Comparison of ENCODE assay signal across 7 mouse cellular contexts in the genomic region with DNA sequence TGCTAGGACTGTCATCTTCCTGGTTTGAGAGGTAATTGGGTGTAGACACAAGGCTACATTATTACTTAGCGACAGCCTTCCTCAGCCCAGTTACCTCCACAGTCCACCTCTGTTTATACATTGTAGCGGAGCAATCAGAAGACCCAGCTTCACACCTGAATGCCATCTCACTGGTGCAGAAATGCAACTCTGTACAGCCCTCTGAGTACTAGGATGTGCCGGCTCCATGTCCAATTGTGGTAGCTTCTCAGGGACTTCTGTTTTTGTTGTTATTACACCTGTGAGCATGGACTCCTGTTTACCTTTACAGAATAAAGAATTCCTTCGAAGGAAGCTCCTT.
"Had no signal": no experiment of that assay in that cellular context is flagged by ENCODE, and none has a peak within 500 bp of the region (broad histone marks: within the 10 kb centered on the region; RNA-seq: fewer than 3 reads in every experiment).

No protein-coding gene starts in this region.

- H3K27ac ChIP-seq: limb, embryonic 12.5 days; midbrain, embryonic 12.5 days; stomach, embryonic 15.5 days had no signal

- H3K36me3 ChIP-seq: limb, embryonic 12.5 days had no signal

- H3K4me1 ChIP-seq: midbrain, embryonic 12.5 days had no signal

- H3K9me3 ChIP-seq: limb, embryonic 12.5 days; midbrain, embryonic 12.5 days; stomach, embryonic 15.5 days had no signal

- H3K9ac ChIP-seq: limb, embryonic 12.5 days; midbrain, embryonic 12.5 days; stomach, embryonic 15.5 days had no signal

- H3K4me3 ChIP-seq: limb, embryonic 12.5 days; midbrain, embryonic 12.5 days; stomach, embryonic 15.5 days had no signal

- DNase-seq: kidney, adult 2 months; kidney, postnatal 25 days; layer of hippocampus, postnatal 36 days; right cerebral cortex, postnatal 14 days had no signal

- H3K4me2 ChIP-seq: limb, embryonic 12.5 days; midbrain, embryonic 12.5 days; stomach, embryonic 15.5 days had no signal

- H3K27me3 ChIP-seq: limb, embryonic 12.5 days; midbrain, embryonic 12.5 days; stomach, embryonic 15.5 days had no signal
